Mouse (Mus musculus): ENCODE data around the gene Styk1. TPM values are rescaled to one million over a fixed set of nuclear protein-coding genes. Genes with fewer than 3 reads are reported as not detected.

Gene Styk1
- total and polyA plus RNA-seq, 3 experiments, result 0.23 to 0.27 TPM; not detected in 1

GRCm38 (mm10) chr6:131359543-131359942 lies 6.1 kb upstream of the Styk1 start:
- DNase-seq (ENCODE audit: low spot score) (no peak), ATAC-seq (ENCODE audit: extremely low read depth, insufficient number of reproducible peaks, low FRiP score, poor library complexity, severe bottlenecking) (no peak)
- TF ChIP-seq POLR2AphosphoS5 (IDR thresholded peaks at IDR 0.05; ENCODE audit: insufficient replicate concordance, low read depth, low read length), result no peak
- no peak overlapping the region for H3K4me3 ChIP-seq (ENCODE audit: low read depth, low read length)
- H3K9me3 ChIP-seq (replicated peaks), result 0 out of 2 replicates have a peak, but pooled peaks cover 2% of the 10 kb centered on the region
- peaks cover 26% of the 10 kb centered on the region for H3K36me3 ChIP-seq (replicated peaks)
- 0 out of 2 replicates have a peak, but pooled peaks cover 2% of the 10 kb centered on the region for H3K27me3 ChIP-seq (ENCODE audit: insufficient read depth, low read length)
- peaks cover 15% of the 10 kb centered on the region for H3K4me1 ChIP-seq (ENCODE audit: insufficient read depth, low read depth, low read length)

GRCm38 (mm10) chr6:131354913-131355312 lies 1.5 kb upstream of the Styk1 start:
- no peak overlapping the region for H3K4me3 ChIP-seq (ENCODE audit: low read depth, low read length)
- no peak for TF ChIP-seq GATA2 (IDR thresholded peaks at IDR 0.05; ENCODE audit: borderline replicate concordance, low read depth, low read length)
- TF ChIP-seq TAL1 (conservative IDR thresholded peaks at IDR 0.05; ENCODE audit: low read depth, low read length), result no peak
- TF ChIP-seq POLR2AphosphoS5 (IDR thresholded peaks at IDR 0.05; ENCODE audit: insufficient replicate concordance, low read depth, low read length), result no peak
- TF ChIP-seq GATA1 (IDR thresholded peaks at IDR 0.05; ENCODE audit: borderline replicate concordance, low read length), result no peak
- no peak for TF ChIP-seq CTCF (IDR thresholded peaks at IDR 0.05; ENCODE audit: low read depth, low read length)
- DNase-seq (ENCODE audit: low spot score) (no peak), ATAC-seq (ENCODE audit: extremely low read depth, insufficient number of reproducible peaks, low FRiP score, poor library complexity, severe bottlenecking) (no peak)
- H3K36me3 ChIP-seq (replicated peaks), result peaks cover 2% of the 10 kb centered on the region
- H3K27me3 ChIP-seq (ENCODE audit: insufficient read depth, low read length), result peaks cover 9% of the 10 kb centered on the region
- H3K9me3 ChIP-seq (replicated peaks), result no peaks in the 10 kb centered on the region
- H3K4me1 ChIP-seq (ENCODE audit: insufficient read depth, low read depth, low read length), result peaks cover 6% of the 10 kb centered on the region

- ATAC-seq (ENCODE audit: extremely low read depth, insufficient number of reproducible peaks, low FRiP score, poor library complexity, severe bottlenecking) (no peak), DNase-seq (ENCODE audit: low spot score) (no peak)
- TF ChIP-seq POLR2AphosphoS5 (IDR thresholded peaks at IDR 0.05; ENCODE audit: insufficient replicate concordance, low read depth, low read length) (no peak), CTCF (IDR thresholded peaks at IDR 0.05; ENCODE audit: low read depth, low read length) (no peak), GATA1 (IDR thresholded peaks at IDR 0.05; ENCODE audit: borderline replicate concordance, low read length) (no peak), TAL1 (conservative IDR thresholded peaks at IDR 0.05; ENCODE audit: low read depth, low read length) (no peak), GATA2 (IDR thresholded peaks at IDR 0.05; ENCODE audit: borderline replicate concordance, low read depth, low read length) (no peak)
- H3K36me3 ChIP-seq (replicated peaks), result no peaks in the 10 kb centered on the region
- H3K4me3 ChIP-seq (ENCODE audit: low read depth, low read length), result no peak overlapping the region
- no peaks in the 10 kb centered on the region for H3K9me3 ChIP-seq (replicated peaks)
- 0 out of 2 replicates have a peak, but pooled peaks cover 2% of the 10 kb centered on the region for H3K27me3 ChIP-seq (ENCODE audit: insufficient read depth, low read length)
- H3K4me1 ChIP-seq (ENCODE audit: insufficient read depth, low read depth, low read length), result no peaks in the 10 kb centered on the region
Measured at GRCm38 (mm10) chr6:131347026-131347425, 6.4 kb downstream of the Styk1 start.

- Histone ChIP-seq H3K4me3 (ENCODE audit: low read depth, low read length) (no peak overlapping the region), H3K9me3 (replicated peaks) (no peaks in the 10 kb centered on the region), H3K4me1 (ENCODE audit: insufficient read depth, low read depth, low read length) (no peaks in the 10 kb centered on the region), H3K27me3 (ENCODE audit: insufficient read depth, low read length) (0 out of 2 replicates have a peak, but pooled peaks cover 2% of the 10 kb centered on the region), H3K36me3 (replicated peaks) (no peaks in the 10 kb centered on the region)
- no peak for ATAC-seq (ENCODE audit: extremely low read depth, insufficient number of reproducible peaks, low FRiP score, poor library complexity, severe bottlenecking)
- no peak for TF ChIP-seq POLR2AphosphoS5 (IDR thresholded peaks at IDR 0.05; ENCODE audit: insufficient replicate concordance, low read depth, low read length)
- no peak for TF ChIP-seq GATA1 (IDR thresholded peaks at IDR 0.05; ENCODE audit: borderline replicate concordance, low read length)
- TF ChIP-seq CTCF (IDR thresholded peaks at IDR 0.05; ENCODE audit: low read depth, low read length), result no peak
- no peak for TF ChIP-seq GATA2 (IDR thresholded peaks at IDR 0.05; ENCODE audit: borderline replicate concordance, low read depth, low read length)
- TF ChIP-seq TAL1 (conservative IDR thresholded peaks at IDR 0.05; ENCODE audit: low read depth, low read length), result no peak
- no peak for DNase-seq (ENCODE audit: low spot score)
Measured at GRCm38 (mm10) chr6:131344346-131344745, 9.1 kb downstream of the Styk1 start.

- TF ChIP-seq CTCF (IDR thresholded peaks at IDR 0.05; ENCODE audit: low read depth, low read length) (no peak), TAL1 (conservative IDR thresholded peaks at IDR 0.05; ENCODE audit: low read depth, low read length) (no peak), GATA2 (IDR thresholded peaks at IDR 0.05; ENCODE audit: borderline replicate concordance, low read depth, low read length) (no peak), POLR2AphosphoS5 (IDR thresholded peaks at IDR 0.05; ENCODE audit: insufficient replicate concordance, low read depth, low read length) (no peak), GATA1 (IDR thresholded peaks at IDR 0.05; ENCODE audit: borderline replicate concordance, low read length) (no peak)
- H3K27me3 ChIP-seq (ENCODE audit: insufficient read depth, low read length), result peaks cover 4% of the 10 kb centered on the region; the same call in 1 of the 2 replicates
- ATAC-seq (ENCODE audit: extremely low read depth, insufficient number of reproducible peaks, low FRiP score, poor library complexity, severe bottlenecking), result no peak
- no peaks in the 10 kb centered on the region for H3K4me1 ChIP-seq (ENCODE audit: insufficient read depth, low read depth, low read length)
- DNase-seq (ENCODE audit: low spot score), result no peak
- H3K4me3 ChIP-seq (ENCODE audit: low read depth, low read length), result no peak overlapping the region
- no peaks in the 10 kb centered on the region for H3K36me3 ChIP-seq (replicated peaks)
- H3K9me3 ChIP-seq (replicated peaks), result no peaks in the 10 kb centered on the region
Measured at GRCm38 (mm10) chr6:131340082-131340481, 13.3 kb downstream of the Styk1 start.

- TF ChIP-seq TAL1 (conservative IDR thresholded peaks at IDR 0.05; ENCODE audit: low read depth, low read length) (no peak), CTCF (IDR thresholded peaks at IDR 0.05; ENCODE audit: low read depth, low read length) (no peak), GATA1 (IDR thresholded peaks at IDR 0.05; ENCODE audit: borderline replicate concordance, low read length) (no peak), GATA2 (IDR thresholded peaks at IDR 0.05; ENCODE audit: borderline replicate concordance, low read depth, low read length) (no peak), POLR2AphosphoS5 (IDR thresholded peaks at IDR 0.05; ENCODE audit: insufficient replicate concordance, low read depth, low read length) (no peak)
- ATAC-seq (ENCODE audit: extremely low read depth, insufficient number of reproducible peaks, low FRiP score, poor library complexity, severe bottlenecking) (no peak), DNase-seq (ENCODE audit: low spot score) (no peak)
- Histone ChIP-seq H3K36me3 (replicated peaks) (no peaks in the 10 kb centered on the region), H3K27me3 (ENCODE audit: insufficient read depth, low read length) (peaks cover 4% of the 10 kb centered on the region; the same call in 1 of the 2 replicates), H3K4me1 (ENCODE audit: insufficient read depth, low read depth, low read length) (no peaks in the 10 kb centered on the region), H3K4me3 (ENCODE audit: low read depth, low read length) (no peak overlapping the region), H3K9me3 (replicated peaks) (no peaks in the 10 kb centered on the region)
Measured at GRCm38 (mm10) chr6:131339309-131339708, 14.1 kb downstream of the Styk1 start.

Measured in G1E (cell line).